Mouse (Mus musculus) kidney, adult 8-10 months (tissue): Measurements from ENCODE around the gene Adamts9.

Experiments used
- DNase-seq, 2 experiments: peaks; one replicate each; pipeline ENCODE4 v3.0.0; 2022

Gene Adamts9

GRCm38 (mm10) chr6:92921843-92922242, 21.4 kb downstream of the Adamts9 start:
- DNase-seq, result peak; percentile 78 to 83

- no peak for DNase-seq
These were observed 22.2 kb downstream of the Adamts9 start for GRCm38 (mm10) chr6:92920938-92921689.

- no peak for DNase-seq
These were observed 32.7 kb downstream of the Adamts9 start for GRCm38 (mm10) chr6:92910611-92911010.

- no peak for DNase-seq
These were observed 33.9 kb downstream of the Adamts9 start for GRCm38 (mm10) chr6:92909361-92909760.

GRCm38 (mm10) chr6:92905922-92906321, 37.4 kb downstream of the Adamts9 start:
- peak; percentile 42 to 56 for DNase-seq

- no peak for DNase-seq
These were observed 38.8 kb downstream of the Adamts9 start for GRCm38 (mm10) chr6:92904491-92904890.

- DNase-seq, result no peak
These were observed 39.3 kb downstream of the Adamts9 start for GRCm38 (mm10) chr6:92904037-92904436.

- DNase-seq, result no peak
These were observed 51.8 kb downstream of the Adamts9 start for GRCm38 (mm10) chr6:92891535-92891934.

GRCm38 (mm10) chr6:92883131-92883900, 60.0 kb downstream of the Adamts9 start:
- peak; percentile 40 to 46 for DNase-seq

- no peak for DNase-seq
These were observed 60.8 kb downstream of the Adamts9 start for GRCm38 (mm10) chr6:92882446-92882845.

GRCm38 (mm10) chr6:92879700-92880265, 63.5 kb downstream of the Adamts9 start:
- DNase-seq, result no peak

GRCm38 (mm10) chr6:92878771-92879170, 64.5 kb downstream of the Adamts9 start:
- DNase-seq, result no peak

GRCm38 (mm10) chr6:92877236-92877635, 66.1 kb downstream of the Adamts9 start:
- DNase-seq, result no peak

GRCm38 (mm10) chr6:92876121-92876520, 67.2 kb downstream of the Adamts9 start:
- DNase-seq, result no peak

- no peak for DNase-seq
These were observed 68.0 kb downstream of the Adamts9 start for GRCm38 (mm10) chr6:92875340-92875739.

GRCm38 (mm10) chr6:92874854-92875253, 68.4 kb downstream of the Adamts9 start:
- peak; percentile 19 to 49 for DNase-seq

GRCm38 (mm10) chr6:92872766-92873165, 70.5 kb downstream of the Adamts9 start:
- no peak for DNase-seq

- no peak for DNase-seq
These were observed 71.5 kb downstream of the Adamts9 start for GRCm38 (mm10) chr6:92871813-92872212.

GRCm38 (mm10) chr6:92869582-92870219, 73.6 kb downstream of the Adamts9 start:
- no peak for DNase-seq

- DNase-seq, result peak; percentile 27 to 40
These were observed 74.2 kb downstream of the Adamts9 start, which contains the start of gene Gm15737 for GRCm38 (mm10) chr6:92869089-92869581. Gene Gm15737, plus strand, starts transcription at chr6:92869357.

GRCm38 (mm10) chr6:92862599-92862998, 80.7 kb downstream of the Adamts9 start:
- DNase-seq, result no peak

GRCm38 (mm10) chr6:92860285-92860912, 82.9 kb downstream of the Adamts9 start:
- DNase-seq, result no peak
